10 mouse cellular contexts compared by ENCODE assay signal in genomic region chr13:41510631-41511419, GRCm38 (mm10). TPM values are rescaled to one million over a fixed set of nuclear protein-coding genes. Genes with fewer than 3 reads are reported as not detected.
A peak's percentile ranks its signal among the peaks of the same experiment; 100 is the strongest.
DNase-seq lines count a peak whose midpoint lies in the region; ATAC-seq lines count a peak whose summit lies in the region.
"Had no signal": no experiment of that assay in that cellular context is flagged by ENCODE, and none has a peak within 500 bp of the region (broad histone marks: within the 10 kb centered on the region; RNA-seq: fewer than 3 reads in every experiment).

No protein-coding gene starts in this region.

- 39% methylated on average over 7 of the region's 7 CpGs for WGBS in kidney, embryonic 14.5 days
- WGBS in midbrain, embryonic 14.5 days: 58% methylated on average over 7 of the region's 7 CpGs

- peaks cover 14% of the 10 kb centered on the region; the same call in 1 of the 2 replicates for H3K4me1 ChIP-seq in kidney, embryonic 14.5 days (ENCODE audit: control insufficient read depth, insufficient read depth, low read length)
- H3K4me1 ChIP-seq in midbrain, embryonic 14.5 days (ENCODE audit: control insufficient read depth, insufficient read depth, low read length): no peaks in the 10 kb centered on the region

- H3K36me3 ChIP-seq in kidney, embryonic 14.5 days (ENCODE audit: control insufficient read depth, insufficient read depth, low read length): no peaks in the 10 kb centered on the region
- H3K36me3 ChIP-seq in midbrain, embryonic 14.5 days (ENCODE audit: control insufficient read depth, insufficient read depth, low read length): no peaks in the 10 kb centered on the region

- no peak overlapping the region for H3K4me3 ChIP-seq in kidney, embryonic 14.5 days (ENCODE audit: low read length)
- no peak overlapping the region for H3K4me3 ChIP-seq in midbrain, embryonic 14.5 days (replicated peaks; ENCODE audit: low read depth, low read length)

- H3K9me3 ChIP-seq in kidney, embryonic 14.5 days (ENCODE audit: control insufficient read depth, low read length): no peaks in the 10 kb centered on the region
- no peaks in the 10 kb centered on the region for H3K9me3 ChIP-seq in midbrain, embryonic 14.5 days (ENCODE audit: control insufficient read depth, low read length)

- no peak for ATAC-seq in kidney, embryonic 14.5 days (ENCODE audit: low FRiP score, low TSS enrichment)
- no peak for ATAC-seq in midbrain, embryonic 14.5 days (ENCODE audit: low FRiP score, low TSS enrichment)

- DNase-seq in kidney, adult 11 months: peak; percentile 8
- peak; percentile 75 for DNase-seq in NIH3T3 (ENCODE audit: low read depth)
- DNase-seq in heart, adult 9 months (ENCODE audit: low spot score in 2 of 2): peak; percentile 53 to 65
- DNase-seq in kidney, postnatal 10 days: peak; percentile 22
- DNase-seq in layer of hippocampus, adult 8-10 months (ENCODE audit: low spot score in 2 of 2): no peak
- no peak for DNase-seq in ovary, postnatal 10 days (ENCODE audit: low spot score)
- no peak for DNase-seq in midbrain, embryonic 14.5 days
- DNase-seq: cerebellum, adult 2 months; spleen, adult 18-20 months had no signal

- no peaks in the 10 kb centered on the region for H3K27me3 ChIP-seq in kidney, embryonic 14.5 days (ENCODE audit: control insufficient read depth, insufficient read depth, low read length)
- no peaks in the 10 kb centered on the region for H3K27me3 ChIP-seq in midbrain, embryonic 14.5 days (ENCODE audit: control insufficient read depth, insufficient read depth, low read length)

- no peak overlapping the region for H3K9ac ChIP-seq in kidney, embryonic 14.5 days (ENCODE audit: low read depth, low read length)
- no peak overlapping the region for H3K9ac ChIP-seq in midbrain, embryonic 14.5 days (replicated peaks; ENCODE audit: low read length)

- no peak overlapping the region for H3K27ac ChIP-seq in kidney, embryonic 14.5 days (ENCODE audit: low read depth, low read length)
- no peak overlapping the region for H3K27ac ChIP-seq in midbrain, embryonic 14.5 days (replicated peaks; ENCODE audit: low read depth, low read length)

- H3K4me2 ChIP-seq in kidney, embryonic 14.5 days (replicated peaks; ENCODE audit: low read depth, low read length): no peak overlapping the region
- H3K4me2 ChIP-seq in midbrain, embryonic 14.5 days (ENCODE audit: low read length): no peak overlapping the region

RNA-seq across cellular contexts. Expression of gene Nedd9, which starts 23.7 kb away (rescaled TPM):
- 16.8 and 24.9 TPM in 2 replicates for polyA plus RNA-seq in kidney, embryonic 14.5 days (2014; fragmentation: Nextera tagmentation; extraction: Ambion mirVana)
- 10 to 100 TPM; 12.6 to 17.8 (median 14.1) TPM for total RNA-seq in layer of hippocampus, adult 8-10 months (2022)
- polyA plus RNA-seq in midbrain, embryonic 14.5 days (2014; fragmentation: Nextera tagmentation; extraction: Ambion mirVana): 12.8 and 16.3 TPM in 2 replicates

Comparison
In these comparisons a context has a peak if more than half of its experiments do, and no peak if none do; other contexts are left out.
1. DNase-seq: peak in kidney, adult 11 months (single experiment), NIH3T3 (single experiment), heart, adult 9 months (2 of 2) and kidney, postnatal 10 days (single experiment); none in layer of hippocampus, adult 8-10 months (0 of 2), ovary, postnatal 10 days (single experiment) and midbrain, embryonic 14.5 days (single experiment).